Mouse (Mus musculus) liver, adult 2 months (tissue): ENCODE data around the gene Trpv5.

Experiments
- CTCF ChIP-seq: fragments of 200-500 bp; IDR thresholded peaks from 2 replicates; pipeline ENCODE4 v1.5.1; 2011; ENCODE audit warnings: low read depth, low read length, control low read depth
- POLR2A ChIP-seq: fragments of 200-500 bp; IDR thresholded peaks from 2 replicates; pipeline ENCODE4 v1.6.1; 2011; ENCODE audit warnings: low read length, control low read depth; ENCODE audit not compliant: insufficient read depth; ENCODE audit errors: extremely low read depth

DNA sequence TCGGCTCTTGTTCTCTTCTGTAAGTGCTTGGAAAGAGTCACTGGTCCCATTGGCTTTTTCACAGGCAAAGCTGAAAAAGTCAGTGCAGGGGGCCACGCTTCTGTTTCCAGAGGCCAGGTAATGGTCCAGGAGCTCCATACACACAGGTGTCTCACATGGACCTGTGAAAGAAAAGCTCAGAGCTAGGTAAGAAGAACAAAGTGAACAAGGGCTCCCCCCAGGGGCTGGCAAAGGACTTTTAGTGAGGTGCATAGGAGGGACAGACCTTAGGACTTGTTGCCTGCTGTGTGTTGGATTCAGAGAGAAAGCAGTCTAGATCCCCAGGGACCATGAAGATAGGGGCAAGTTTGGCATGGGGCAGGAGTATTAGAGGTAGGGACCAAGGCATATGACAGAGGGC, 22.4 kb upstream of the Trpv5 start:
- TF ChIP-seq POLR2A = no peak
- no peak for TF ChIP-seq CTCF
